24 mouse cellular contexts compared by ENCODE assay signal in genomic region chr10:64020347-64020746, GRCm38 (mm10).
DNase-seq lines count a peak whose midpoint lies in the region; ATAC-seq and TF ChIP-seq lines count a peak whose summit lies in the region.
"Had no signal": no experiment of that assay in that cellular context is flagged by ENCODE, and none has a peak within 500 bp of the region (broad histone marks: within the 10 kb centered on the region; RNA-seq: fewer than 3 reads in every experiment).

No protein-coding gene starts in this region.

- no peaks in the 10 kb centered on the region for H3K9me3 ChIP-seq in heart, embryonic 11.5 days (replicated peaks; ENCODE audit: control insufficient read depth, low read length)
- no peaks in the 10 kb centered on the region for H3K9me3 ChIP-seq in heart, embryonic 13.5 days
- no peaks in the 10 kb centered on the region for H3K9me3 ChIP-seq in heart, embryonic 15.5 days (replicated peaks)
- no peaks in the 10 kb centered on the region for H3K9me3 ChIP-seq in heart, postnatal 0 days (replicated peaks; ENCODE audit: control insufficient read depth, low read length)
- H3K9me3 ChIP-seq: embryonic facial prominence, embryonic 13.5 days; embryonic facial prominence, embryonic 15.5 days; forebrain, embryonic 10.5 days; forebrain, embryonic 12.5 days had no signal

- no peaks in the 10 kb centered on the region for H3K4me1 ChIP-seq in heart, embryonic 11.5 days (ENCODE audit: control insufficient read depth, insufficient read depth, low read length)
- peaks cover 18% of the 10 kb centered on the region for H3K4me1 ChIP-seq in heart, embryonic 13.5 days
- no peaks in the 10 kb centered on the region for H3K4me1 ChIP-seq in heart, adult 2 months (ENCODE audit: control insufficient read depth, insufficient read depth, low read length)
- peaks cover 3% of the 10 kb centered on the region; the same call in 1 of the 2 replicates for H3K4me1 ChIP-seq in heart, embryonic 15.5 days (replicated peaks)
- peaks cover 5% of the 10 kb centered on the region; the same call in 1 of the 2 replicates for H3K4me1 ChIP-seq in heart, postnatal 0 days (ENCODE audit: control insufficient read depth, insufficient read depth)
- H3K4me1 ChIP-seq: embryonic facial prominence, embryonic 13.5 days; embryonic facial prominence, embryonic 15.5 days; forebrain, embryonic 10.5 days; forebrain, embryonic 12.5 days had no signal

- H3K79me2 ChIP-seq in heart, adult 2 months (replicated peaks; ENCODE audit: control insufficient read depth, insufficient read depth, low read length) = no peaks in the 10 kb centered on the region

- no peak for TF ChIP-seq CTCF in heart, adult 2 months (IDR thresholded peaks at IDR 0.05)
- no peak for TF ChIP-seq CTCF in heart, postnatal 0 days (IDR thresholded peaks at IDR 0.05; ENCODE audit: low read depth)

- WGBS in heart, embryonic 11.5 days (ENCODE audit: insufficient replicate concordance) = 65% methylated on average over 1 of the region's 1 CpGs
- WGBS in heart, embryonic 13.5 days = 43% methylated on average over 1 of the region's 1 CpGs
- 73% methylated on average over 1 of the region's 1 CpGs for WGBS in heart, adult 2 months
- 56% methylated on average over 1 of the region's 1 CpGs for WGBS in heart, embryonic 15.5 days
- 42% methylated on average over 1 of the region's 1 CpGs for WGBS in heart, postnatal 0 days

- no peak for TF ChIP-seq EP300 in heart, adult 2 months (IDR thresholded peaks at IDR 0.05; ENCODE audit: insufficient read depth, low read depth, low read length)
- no peak for TF ChIP-seq EP300 in heart, postnatal 0 days (IDR thresholded peaks at IDR 0.05; ENCODE audit: low read depth)

- no peaks in the 10 kb centered on the region for H3K36me3 ChIP-seq in heart, embryonic 11.5 days (ENCODE audit: control insufficient read depth, insufficient read depth, low read length)
- H3K36me3 ChIP-seq in heart, embryonic 13.5 days = no peaks in the 10 kb centered on the region
- peaks cover 2% of the 10 kb centered on the region; the same call in 1 of the 2 replicates for H3K36me3 ChIP-seq in heart, adult 2 months (ENCODE audit: control insufficient read depth, insufficient read depth, low read length)
- H3K36me3 ChIP-seq in heart, embryonic 15.5 days = no peaks in the 10 kb centered on the region
- no peaks in the 10 kb centered on the region for H3K36me3 ChIP-seq in heart, postnatal 0 days (replicated peaks; ENCODE audit: control insufficient read depth, insufficient read depth, low read length)
- H3K36me3 ChIP-seq: embryonic facial prominence, embryonic 13.5 days; embryonic facial prominence, embryonic 15.5 days; forebrain, embryonic 10.5 days; forebrain, embryonic 12.5 days had no signal

- H3K4me3 ChIP-seq in heart, embryonic 11.5 days (ENCODE audit: low read depth, low read length) = no peak overlapping the region
- H3K4me3 ChIP-seq in heart, embryonic 13.5 days = no peak overlapping the region
- no peak overlapping the region for H3K4me3 ChIP-seq in heart, adult 2 months
- H3K4me3 ChIP-seq in heart, embryonic 15.5 days = no peak overlapping the region
- no peak overlapping the region for H3K4me3 ChIP-seq in heart, postnatal 0 days (ENCODE audit: low read depth, low read length)
- H3K4me3 ChIP-seq: embryonic facial prominence, embryonic 13.5 days; embryonic facial prominence, embryonic 15.5 days; erythroblast, embryonic 14.5 days; forebrain, embryonic 10.5 days; forebrain, embryonic 12.5 days had no signal

- no peak overlapping the region for H3K9ac ChIP-seq in heart, embryonic 11.5 days (ENCODE audit: low read depth, low read length)
- no peak overlapping the region for H3K9ac ChIP-seq in heart, embryonic 13.5 days
- H3K9ac ChIP-seq in heart, adult 2 months (ENCODE audit: low read depth, low read length) = no peak overlapping the region
- no peak overlapping the region for H3K9ac ChIP-seq in heart, embryonic 15.5 days
- H3K9ac ChIP-seq in heart, postnatal 0 days (replicated peaks; ENCODE audit: low read depth, low read length) = no peak overlapping the region
- H3K9ac ChIP-seq: embryonic facial prominence, embryonic 13.5 days; embryonic facial prominence, embryonic 15.5 days; forebrain, embryonic 12.5 days had no signal

- no peak for ATAC-seq in heart, embryonic 11.5 days (replicated peaks; ENCODE audit: insufficient number of reproducible peaks, low FRiP score, low TSS enrichment)
- no peak for ATAC-seq in heart, embryonic 13.5 days (ENCODE audit: extremely low read depth, insufficient number of reproducible peaks, low FRiP score, low TSS enrichment)
- ATAC-seq in heart, embryonic 15.5 days (replicated peaks; ENCODE audit: insufficient number of reproducible peaks, insufficient read depth, low FRiP score, low read depth) = no peak
- peak; percentile 77; the same call in 1 of the 2 replicates for ATAC-seq in heart, postnatal 0 days (ENCODE audit: insufficient read depth, low read depth)
- ATAC-seq: forebrain, embryonic 14.5 days had no signal

- intact Hi-C loops in heart, postnatal 25 days (cut with DNase I) = no loop called here
- intact Hi-C loops in heart, adult 2 months (cut with DNase I) = no loop called here
- intact Hi-C loops in heart, postnatal 10 days (cut with DNase I) = no loop called here

- H3K27me3 ChIP-seq in heart, embryonic 11.5 days (ENCODE audit: control insufficient read depth, insufficient read depth, low read length) = no peaks in the 10 kb centered on the region
- no peaks in the 10 kb centered on the region for H3K27me3 ChIP-seq in heart, embryonic 13.5 days (replicated peaks)
- no peaks in the 10 kb centered on the region for H3K27me3 ChIP-seq in heart, adult 2 months (ENCODE audit: control insufficient read depth, insufficient read depth, low read length)
- H3K27me3 ChIP-seq in heart, embryonic 15.5 days = no peaks in the 10 kb centered on the region
- no peaks in the 10 kb centered on the region for H3K27me3 ChIP-seq in heart, postnatal 0 days (ENCODE audit: control insufficient read depth, insufficient read depth, low read length)
- H3K27me3 ChIP-seq: embryonic facial prominence, embryonic 13.5 days; embryonic facial prominence, embryonic 15.5 days; forebrain, embryonic 12.5 days had no signal

- no peak overlapping the region for H3K4me2 ChIP-seq in heart, embryonic 11.5 days
- no peak overlapping the region for H3K4me2 ChIP-seq in heart, embryonic 13.5 days
- no peak overlapping the region for H3K4me2 ChIP-seq in heart, embryonic 15.5 days
- no peak overlapping the region for H3K4me2 ChIP-seq in heart, postnatal 0 days (ENCODE audit: low read depth, low read length)
- H3K4me2 ChIP-seq: embryonic facial prominence, embryonic 13.5 days; embryonic facial prominence, embryonic 15.5 days; forebrain, embryonic 12.5 days had no signal

- TF ChIP-seq POLR2A in heart, adult 2 months (IDR thresholded peaks at IDR 0.05; ENCODE audit: insufficient read depth, low read depth, low read length) = no peak

- H3K27ac ChIP-seq in heart, embryonic 11.5 days (ENCODE audit: low read depth, low read length) = 0 out of 2 replicates have a peak overlapping the region, but pooled peaks have one; percentile 22
- peak overlapping the region; percentile 61 for H3K27ac ChIP-seq in heart, embryonic 13.5 days (replicated peaks)
- no peak overlapping the region for H3K27ac ChIP-seq in heart, adult 2 months
- H3K27ac ChIP-seq in heart, embryonic 15.5 days = peak overlapping the region; percentile 54
- peak overlapping the region; percentile 64 for H3K27ac ChIP-seq in heart, postnatal 0 days (ENCODE audit: low read depth)
- H3K27ac ChIP-seq: embryonic facial prominence, embryonic 13.5 days; embryonic facial prominence, embryonic 15.5 days; forebrain, embryonic 10.5 days; forebrain, embryonic 12.5 days had no signal

- DNase-seq in heart, postnatal 25 days (ENCODE audit: low spot score) = no peak
- DNase-seq in heart, adult 2 months = no peak
- DNase-seq in heart, postnatal 10 days = no peak
- DNase-seq in heart, postnatal 0 days (ENCODE audit: low spot score) = peak; percentile 60
- DNase-seq in heart, adult 11 months = no peak
- DNase-seq: adrenal gland, adult 2 months; adrenal gland, postnatal 10 days; adrenal gland, postnatal 25 days; cerebellum, adult 11 months; cerebellum, adult 18-20 months; cerebellum, adult 8-10 months; cerebellum, adult 9-11 months; cerebellum, postnatal 14 days; cerebellum, postnatal 36 days; embryo, embryonic 11 days had no signal
